Mouse (Mus musculus) left cerebral cortex, postnatal 4 days (tissue): Measurements from ENCODE around the gene Adamts3. TPM values are rescaled to one million over a fixed set of nuclear protein-coding genes. Genes with fewer than 3 reads are reported as not detected.

ENCODE experiments used
- DNase-seq: peaks from one replicate; pipeline ENCODE4 v3.0.0-alpha.2; 2022
- intact Hi-C: fragments of 180-260 bp; cut with DNase I; formaldehyde crosslinking; loops from one replicate; pipeline ENCODE4 v1.15.1; 2025
- total RNA-seq, 2 experiments: library from RNA; stranded (reverse); gene quantifications; 2 replicates each; pipeline ENCODE4 v1.2.3; 2021

Gene Adamts3
- 10 to 100 TPM; 63.6 to 71.7 TPM for total RNA-seq

DNA sequence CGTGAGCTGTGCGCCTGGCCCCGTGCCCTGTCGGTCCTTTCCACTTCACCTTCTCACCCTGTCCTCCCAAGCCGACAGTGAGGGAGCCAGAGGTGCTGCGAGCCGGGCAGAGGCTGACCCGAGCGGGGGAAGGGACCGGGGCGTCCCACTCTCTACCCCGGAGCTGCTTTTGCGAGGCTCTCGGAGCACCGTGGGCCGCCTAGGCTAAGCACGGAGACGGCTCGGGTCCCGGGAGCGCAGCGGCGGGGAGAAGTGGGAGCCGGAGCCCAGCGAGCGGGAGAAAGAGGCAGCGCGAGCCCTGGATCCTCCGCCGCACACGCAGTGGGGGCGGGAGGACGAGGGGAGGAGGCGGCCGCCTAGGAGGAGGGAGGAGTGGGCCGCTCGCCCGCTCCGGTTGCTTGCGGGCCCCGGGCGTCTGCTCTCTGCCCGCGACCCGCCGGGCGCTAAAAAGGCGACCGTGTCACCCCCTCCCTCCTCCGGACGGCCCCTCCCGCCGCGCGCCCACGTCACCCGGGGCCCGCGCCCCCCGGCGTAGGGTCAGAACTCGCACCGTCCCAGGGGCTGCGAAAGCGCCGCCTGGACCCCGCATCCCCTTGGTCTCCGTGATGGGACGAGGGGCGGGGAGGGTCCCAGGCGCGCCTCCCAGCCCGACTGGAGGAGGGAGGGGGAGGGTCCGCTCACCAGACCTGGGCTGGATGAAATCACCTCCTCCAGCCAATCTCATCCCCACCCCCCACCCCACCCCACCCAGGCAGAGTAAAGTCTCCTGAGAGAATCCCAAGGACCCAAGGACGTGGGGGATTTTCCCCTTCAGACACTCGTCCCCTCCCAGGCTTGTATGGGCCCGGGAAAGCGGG is at the start of gene Adamts3:
Gene Adamts3 (minus strand): TSS at position 284 of the 857 bp plus-strand sequence.
- intact Hi-C loops = loop anchor here (5.0 kb wide), 1 partner anchor 181 kb away; no protein-coding TSS in a partner anchor
- peak; percentile 48 for DNase-seq

DNA sequence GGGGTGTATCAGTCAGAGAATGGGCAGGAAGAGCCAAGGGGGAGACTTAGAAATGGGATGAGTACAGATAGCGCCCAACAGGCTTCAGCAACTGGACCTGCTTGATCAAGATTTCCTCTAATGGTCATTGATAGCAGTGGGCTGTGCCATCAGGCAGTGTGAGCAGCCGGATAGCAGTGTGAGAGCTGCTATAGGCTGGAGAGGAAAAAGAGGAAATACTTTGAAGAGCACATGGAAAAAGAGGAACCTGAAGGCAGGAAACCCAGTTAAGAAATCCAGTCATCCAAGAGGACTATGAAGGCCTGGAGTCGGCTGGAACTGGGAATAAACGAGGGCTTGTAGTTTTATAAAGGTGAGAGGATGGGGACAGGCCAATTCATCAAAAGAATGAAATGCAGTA is 48.4 kb upstream of the Adamts3 start:
- no peak for DNase-seq
- intact Hi-C loops = no loop called here

DNA sequence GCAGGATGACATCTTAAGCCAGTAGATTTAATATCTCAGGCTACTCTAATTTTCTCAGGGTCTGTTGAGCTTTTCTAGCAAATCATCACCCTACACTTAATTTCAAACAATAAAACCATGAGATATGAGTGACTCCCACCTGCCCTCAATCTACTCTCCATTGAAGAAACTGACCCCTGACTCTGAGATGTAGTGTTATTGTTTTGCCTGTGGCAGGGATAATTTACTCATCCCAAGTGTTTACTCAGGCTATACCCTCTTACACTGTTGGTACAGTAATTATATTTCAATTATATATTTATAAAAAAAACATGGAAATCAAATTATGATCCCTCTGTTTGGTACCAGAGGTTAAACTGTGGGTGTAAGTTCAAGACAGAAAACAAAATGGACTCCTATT is 29.2 kb upstream of the Adamts3 start:
- DNase-seq = no peak
- intact Hi-C loops = no loop called here

DNA sequence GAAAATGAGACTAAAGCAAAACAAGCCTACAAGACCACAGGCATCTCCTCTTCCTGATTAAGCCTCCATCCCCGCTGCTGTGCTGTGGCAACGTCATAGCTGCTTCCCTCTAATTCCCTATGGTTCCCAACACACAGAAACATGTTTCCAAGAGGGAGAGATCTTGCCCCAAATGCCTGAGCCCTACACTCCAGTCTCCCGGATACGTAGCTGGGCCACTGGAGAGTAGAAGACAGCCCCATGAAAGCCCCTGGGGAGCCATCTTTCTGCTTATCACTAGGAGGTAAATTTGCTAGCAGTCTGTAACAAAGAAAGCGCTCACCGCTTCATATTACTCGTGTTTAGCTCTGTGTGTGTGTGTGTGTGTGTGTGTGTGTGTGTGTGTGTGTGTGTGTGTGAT is 28.8 kb upstream of the Adamts3 start:
- DNase-seq = peak; percentile 16
- intact Hi-C loops = no loop called here

DNA sequence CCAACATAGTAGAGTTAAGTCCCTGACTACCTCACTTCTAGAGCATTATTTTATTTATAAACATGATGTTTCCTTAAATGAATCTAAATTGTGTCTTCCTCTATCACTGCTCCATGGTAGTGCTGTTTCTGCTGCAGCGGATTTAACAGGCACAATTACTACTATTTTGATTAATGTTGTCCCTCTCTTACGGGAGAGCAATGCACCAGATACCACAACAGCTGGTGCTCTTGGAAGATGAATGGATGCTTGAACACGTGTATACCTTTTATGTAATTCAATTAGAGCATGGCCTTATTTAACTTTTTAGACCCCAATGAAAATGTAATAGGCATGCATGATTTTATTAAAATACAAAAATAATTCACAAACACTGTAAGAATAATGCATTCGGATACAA is 28.4 kb upstream of the Adamts3 start:
- intact Hi-C loops = no loop called here
- no peak for DNase-seq

DNA sequence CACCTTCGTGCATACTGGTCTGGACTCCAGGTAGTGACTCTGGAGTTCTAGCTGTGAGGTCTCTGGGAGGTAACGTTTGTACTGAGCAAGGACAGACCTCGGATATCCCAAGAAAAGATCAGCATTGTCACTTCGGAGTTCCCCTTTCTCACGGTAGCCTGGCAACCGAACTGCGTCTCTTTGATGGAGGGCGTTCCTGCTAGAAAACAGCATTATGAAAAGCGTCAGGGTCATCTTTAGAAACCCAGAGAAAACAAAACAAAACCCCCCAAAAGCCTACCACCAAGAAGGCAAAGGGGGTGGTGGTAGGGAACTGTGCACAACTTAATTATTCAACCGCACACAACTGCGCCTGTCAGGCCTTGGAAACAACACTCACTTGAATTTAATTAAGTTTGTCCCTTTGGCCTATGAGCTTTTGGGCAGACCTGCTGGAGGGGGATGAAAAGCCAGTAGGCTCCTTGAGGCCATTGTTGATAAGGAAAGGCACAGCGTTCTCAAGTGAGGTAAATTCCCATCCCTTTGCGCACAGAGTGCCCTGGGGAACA is 23.8 kb upstream of the Adamts3 start:
- no peak for DNase-seq
- intact Hi-C loops = no loop called here

DNA sequence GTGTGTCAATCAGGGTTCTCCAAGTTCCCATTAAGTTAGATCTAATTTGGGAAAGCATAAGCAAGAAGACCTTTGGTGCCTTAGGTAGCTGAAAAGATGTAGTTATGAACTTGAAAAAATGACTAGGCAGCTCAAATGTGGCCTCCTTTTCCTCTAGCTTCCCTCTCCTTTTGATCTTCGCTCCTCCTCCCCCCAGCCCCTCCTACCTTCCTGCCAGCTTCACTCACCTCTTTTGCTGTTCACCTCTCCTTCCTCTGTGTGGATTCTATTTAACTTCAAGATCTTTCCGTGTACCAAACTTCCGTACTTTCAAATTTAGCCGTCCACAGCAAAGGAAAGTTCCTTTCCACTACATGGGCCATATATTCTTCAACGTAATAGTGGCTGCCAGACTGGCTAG is 17.9 kb upstream of the Adamts3 start:
- intact Hi-C loops = no loop called here
- no peak for DNase-seq

DNA sequence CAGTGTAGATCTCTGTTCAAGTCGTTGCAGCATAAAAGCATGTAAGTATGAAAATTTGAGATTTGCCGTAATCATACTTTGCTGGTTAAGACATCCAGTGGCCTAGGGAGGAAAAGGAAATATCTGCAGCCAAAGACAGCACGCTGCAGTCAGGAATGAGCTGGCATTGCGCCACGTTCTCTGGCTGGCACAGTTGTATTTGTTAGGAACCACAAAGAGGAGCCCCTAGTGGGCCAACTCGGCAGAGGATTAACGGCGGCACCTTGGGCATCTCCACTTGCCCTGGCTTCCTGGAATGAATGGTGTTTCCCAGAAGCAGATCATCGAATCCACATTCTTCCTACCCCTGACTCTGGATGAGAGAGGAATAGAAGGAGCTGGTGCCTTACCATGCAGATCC is 14.4 kb upstream of the Adamts3 start:
- intact Hi-C loops = no loop called here
- DNase-seq = peak; percentile 87

DNA sequence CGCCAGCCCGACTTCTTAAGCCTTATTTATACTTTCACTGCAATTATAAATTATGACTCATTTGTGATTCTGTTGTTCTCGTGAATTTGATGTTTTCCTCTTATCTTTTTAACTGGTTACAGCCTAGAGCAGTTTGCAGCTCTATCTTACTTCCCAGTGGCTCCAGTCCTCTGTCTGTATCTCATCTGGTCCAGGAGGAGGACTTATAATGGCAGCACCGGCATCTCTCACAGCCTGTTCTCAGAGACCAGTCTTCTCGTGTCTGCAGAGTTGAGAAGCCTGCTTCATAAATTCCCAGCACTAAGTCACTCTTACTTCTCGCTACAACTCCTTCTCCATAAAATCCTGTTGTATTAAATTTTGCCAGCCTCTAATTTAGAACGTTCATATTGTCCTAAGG is 12.4 kb upstream of the Adamts3 start:
- intact Hi-C loops = no loop called here
- no peak for DNase-seq

DNA sequence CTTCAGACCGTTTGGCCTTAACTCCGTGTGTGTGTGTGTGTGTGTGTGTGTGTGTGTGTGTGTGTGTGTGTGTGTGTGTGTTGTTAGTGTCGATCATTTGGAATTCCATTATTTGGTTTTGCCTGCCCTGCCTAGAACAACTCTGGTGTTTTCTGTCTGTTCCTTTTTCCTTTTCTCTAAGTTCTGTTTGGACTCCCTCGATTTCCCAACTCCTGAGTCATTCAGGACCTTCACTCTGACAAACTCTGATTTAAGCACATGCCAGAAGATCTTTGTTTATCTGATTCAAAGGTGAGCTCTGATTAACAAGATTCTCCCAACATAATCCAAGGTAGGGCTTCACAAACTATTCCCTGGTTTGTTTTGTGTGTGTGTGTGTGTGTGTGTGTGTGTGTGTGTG is 1.9 kb upstream of the Adamts3 start:
- no peak for DNase-seq
- intact Hi-C loops = loop anchor here (5.0 kb wide), 1 partner anchor 183 kb away; no protein-coding TSS in a partner anchor

DNA sequence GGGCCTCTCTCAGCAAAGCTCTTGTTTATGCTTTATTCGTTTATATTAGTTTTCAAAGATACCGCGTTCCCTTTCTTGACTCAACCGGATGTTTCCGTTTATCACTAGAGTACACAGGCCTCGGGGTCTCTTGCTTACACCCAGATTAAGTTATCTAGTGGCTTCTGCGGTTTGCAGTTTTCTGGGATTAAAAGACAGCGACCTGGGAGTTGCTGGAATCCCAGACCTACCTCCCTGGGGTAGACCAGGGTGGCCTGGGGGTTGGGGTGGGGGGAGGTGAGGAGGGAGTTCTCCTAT is 722 bp upstream of the Adamts3 start:
- DNase-seq = no peak
- intact Hi-C loops = loop anchor here (5.0 kb wide), 1 partner anchor 182 kb away; no protein-coding TSS in a partner anchor

DNA sequence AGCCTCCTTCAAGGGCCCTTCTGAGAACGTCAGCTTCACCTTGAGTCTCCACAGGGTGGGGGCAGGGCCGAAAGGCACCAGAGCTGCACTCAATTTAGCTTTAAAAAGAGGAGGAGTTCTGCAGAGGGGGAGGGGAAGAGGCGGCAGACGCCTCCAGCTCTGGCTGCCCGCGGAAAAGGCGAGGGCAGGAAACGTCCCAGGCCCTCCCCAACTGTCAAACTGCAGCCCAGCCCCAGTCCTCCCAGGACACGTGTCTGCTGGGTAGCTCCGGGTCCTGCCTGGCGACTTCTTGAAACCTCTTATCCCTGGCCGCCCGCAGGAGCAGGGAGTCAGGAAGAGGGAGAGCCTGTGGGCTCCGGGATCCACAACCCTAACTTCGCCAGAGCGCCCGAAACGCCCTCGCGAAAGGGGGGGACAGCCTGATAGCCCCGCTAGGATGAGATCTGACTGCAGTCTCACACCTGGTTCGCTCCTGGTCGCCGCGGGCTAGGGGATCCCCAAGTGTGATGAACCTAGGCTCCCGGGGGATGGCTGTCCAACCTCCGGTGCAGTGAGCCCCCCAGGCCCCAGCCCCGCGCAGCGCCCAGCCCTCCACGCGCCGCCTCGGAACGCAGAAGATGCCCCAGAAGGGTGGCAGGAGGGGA is 921 bp downstream of the Adamts3 start:
- intact Hi-C loops = loop anchor here (5.0 kb wide), 1 partner anchor 180 kb away; no protein-coding TSS in a partner anchor
- peak; percentile 28 for DNase-seq

DNA sequence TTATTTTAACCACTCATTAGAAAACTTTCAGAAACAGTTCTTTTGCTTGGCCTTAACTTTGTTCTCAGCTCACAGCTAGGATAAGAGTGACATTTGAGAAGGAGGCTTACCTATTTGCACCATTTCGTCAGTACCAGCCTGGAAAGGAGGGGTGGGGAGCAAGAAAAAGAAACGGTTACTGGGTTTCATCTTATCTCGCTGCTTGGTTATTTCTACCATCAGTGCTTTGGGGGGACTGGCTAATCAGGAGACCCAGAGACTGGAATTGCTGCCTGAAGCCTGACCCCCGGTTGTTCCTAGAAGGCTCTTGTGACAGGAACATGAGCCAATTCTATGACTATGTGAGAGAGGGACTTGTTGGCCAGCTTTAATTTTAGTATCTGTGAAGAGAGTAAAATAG is 1.7 kb downstream of the Adamts3 start:
- DNase-seq = no peak
- intact Hi-C loops = loop anchor here (5.0 kb wide), 1 partner anchor 179 kb away; no protein-coding TSS in a partner anchor

DNA sequence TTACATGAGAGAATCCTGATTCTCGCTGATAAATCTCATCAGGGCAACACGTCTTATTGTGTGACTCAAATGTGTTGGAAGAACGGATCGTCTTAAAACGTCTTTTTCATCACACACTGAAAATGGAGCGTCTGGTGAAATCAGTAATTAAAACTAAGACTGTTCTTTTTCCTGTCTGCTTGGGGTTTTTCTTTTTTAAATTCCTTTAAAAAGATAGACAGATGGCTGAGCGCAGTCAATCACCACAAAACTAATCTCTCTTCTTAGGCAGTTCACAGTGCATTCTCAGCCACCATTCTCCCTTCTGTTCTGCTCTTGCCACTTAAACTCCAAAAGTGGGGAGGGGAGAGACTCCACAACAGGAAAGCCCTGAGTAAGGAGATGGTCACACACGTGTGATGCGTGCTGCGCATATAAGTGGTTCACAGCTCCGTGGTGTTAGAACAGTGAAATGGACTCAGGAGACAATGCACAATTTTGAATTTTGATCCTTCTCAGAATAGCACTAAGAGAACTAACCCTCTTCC is 4.2 kb downstream of the Adamts3 start:
- no peak for DNase-seq
- intact Hi-C loops = no loop called here

DNA sequence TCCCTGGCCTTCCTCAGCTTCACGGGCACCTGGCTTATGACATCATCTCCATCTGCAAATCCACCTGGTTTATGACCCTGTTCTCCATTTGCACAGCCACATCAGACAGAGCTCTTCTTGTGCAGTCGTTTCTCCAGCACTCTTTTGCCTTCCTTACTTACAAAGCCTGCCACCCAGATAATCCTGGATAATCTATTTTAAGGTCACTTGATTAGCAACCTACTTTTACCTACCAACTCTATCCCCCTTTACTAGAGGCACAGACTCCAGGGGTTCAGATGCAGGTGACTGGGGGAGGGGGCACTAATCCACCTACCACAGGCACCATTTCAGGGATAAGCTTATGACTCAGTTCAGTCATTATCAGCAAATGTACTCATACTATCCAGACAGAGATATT is 10.5 kb downstream of the Adamts3 start:
- no peak for DNase-seq
- intact Hi-C loops = no loop called here

DNA sequence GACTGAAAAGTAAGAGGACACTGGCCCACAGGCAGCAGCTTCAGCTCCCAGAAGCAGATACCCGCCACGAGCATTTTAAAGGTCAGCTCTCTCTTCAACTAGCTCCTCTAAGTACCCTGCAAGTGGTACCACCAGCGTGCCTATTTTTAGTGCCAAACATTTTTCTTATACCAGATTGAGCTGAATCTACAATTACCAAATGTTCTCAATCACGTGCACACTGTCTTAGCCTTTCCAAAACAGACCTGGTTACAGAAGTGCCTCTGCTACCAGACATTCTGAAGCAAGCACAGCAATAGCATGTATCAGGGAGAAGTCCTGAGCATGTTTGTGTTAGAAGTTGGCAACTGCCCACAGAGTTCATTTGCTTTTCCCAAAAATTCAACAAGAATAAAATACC is 23.5 kb downstream of the Adamts3 start:
- DNase-seq = no peak
- intact Hi-C loops = no loop called here

DNA sequence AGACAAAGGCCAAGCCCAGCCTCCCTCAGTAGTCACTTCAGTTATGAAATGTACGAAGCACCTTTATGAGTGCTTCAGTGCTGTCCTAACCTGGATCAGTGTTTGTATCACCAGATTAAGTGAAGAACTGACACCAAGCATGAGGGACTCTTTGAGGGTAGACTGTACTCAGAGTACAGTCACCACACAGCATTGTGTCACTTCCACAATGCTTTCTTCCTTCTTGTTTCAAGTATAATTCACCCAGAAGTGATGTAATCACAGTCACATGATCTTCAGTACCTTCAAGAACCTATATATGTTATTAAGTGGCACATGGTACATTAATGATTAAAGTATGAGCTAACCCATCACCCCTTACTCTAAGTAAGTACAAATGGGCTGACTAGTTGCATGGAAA is 24.3 kb downstream of the Adamts3 start:
- DNase-seq = no peak
- intact Hi-C loops = no loop called here

DNA sequence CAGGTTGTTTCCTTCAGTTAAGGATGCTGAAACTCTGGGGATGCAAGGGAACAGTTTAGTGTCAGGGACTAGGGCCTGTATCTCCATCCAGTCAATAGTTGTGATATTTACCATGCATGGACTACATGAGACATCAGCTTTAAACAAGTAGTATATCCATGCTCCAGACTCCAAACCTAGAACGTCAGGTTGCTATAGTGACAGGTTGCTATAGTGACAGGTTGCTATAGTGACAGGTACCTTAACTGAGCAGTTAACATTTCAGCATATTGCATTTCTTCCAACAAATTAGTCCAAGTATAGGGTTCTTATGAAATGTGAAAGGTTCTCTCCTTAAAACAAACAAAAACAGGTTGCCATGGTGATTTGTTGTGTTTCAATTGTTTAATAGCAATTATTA is 36.6 kb downstream of the Adamts3 start:
- intact Hi-C loops = no loop called here
- DNase-seq = no peak

DNA sequence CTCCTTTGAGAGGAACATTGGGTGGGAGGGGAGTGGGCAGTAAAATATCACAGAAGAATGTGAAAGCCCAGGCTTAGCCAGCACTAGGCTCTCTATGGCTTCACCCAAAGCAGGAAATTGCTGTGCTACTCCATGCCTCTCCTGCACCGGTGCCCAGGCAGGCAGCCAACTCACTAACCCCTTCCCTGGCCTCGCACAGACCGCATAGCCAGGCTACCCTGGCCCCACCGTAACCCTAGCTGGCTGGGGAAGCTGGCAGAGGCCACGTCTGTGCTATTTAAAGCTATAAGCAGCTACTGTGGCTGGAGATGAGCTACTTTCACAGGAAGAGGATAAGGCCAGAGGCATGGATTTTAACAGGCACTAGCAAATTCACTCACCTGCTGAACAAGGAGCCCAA is 38.8 kb downstream of the Adamts3 start:
- intact Hi-C loops = no loop called here
- DNase-seq = peak; percentile 71

DNA sequence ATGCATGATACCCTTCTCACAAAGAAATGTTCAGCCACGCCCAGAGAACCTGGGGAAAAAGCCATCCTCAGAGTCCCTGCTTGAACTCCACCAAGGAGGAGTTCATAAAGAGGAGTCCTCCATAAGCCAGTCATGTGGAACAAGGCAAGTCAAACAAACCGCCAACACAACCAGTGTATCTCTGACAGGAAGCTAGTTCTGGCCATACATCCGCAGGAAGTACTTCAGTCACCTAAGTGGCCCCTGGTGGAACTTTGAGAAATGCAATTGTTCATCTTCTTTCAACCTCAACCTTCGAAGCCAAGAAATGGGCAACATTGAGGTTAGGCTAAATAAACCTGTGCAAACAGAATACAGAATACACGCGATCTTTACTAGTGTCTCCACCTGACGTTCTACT is 39.7 kb downstream of the Adamts3 start:
- DNase-seq = no peak
- intact Hi-C loops = no loop called here

DNA sequence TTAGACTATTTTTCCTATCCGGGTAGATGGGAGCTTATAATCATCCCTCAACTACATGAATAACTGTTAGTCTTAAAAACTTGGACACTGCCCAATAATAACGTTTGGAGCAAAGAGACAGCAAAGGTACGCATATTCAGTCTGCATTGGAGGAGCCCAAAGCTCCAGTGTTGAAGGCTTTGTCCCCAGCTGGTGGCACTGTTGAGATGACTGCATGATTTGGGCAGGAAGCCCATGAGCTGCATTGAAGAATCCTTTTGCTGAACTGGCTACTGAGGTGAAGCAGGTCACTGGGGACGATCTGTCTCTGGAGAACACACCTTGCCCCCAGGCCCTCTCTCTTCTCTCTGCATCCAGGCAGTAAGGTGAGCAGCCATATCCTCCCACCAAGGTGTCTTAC is 43.5 kb downstream of the Adamts3 start:
- peak; percentile 11 for DNase-seq
- intact Hi-C loops = no loop called here

DNA sequence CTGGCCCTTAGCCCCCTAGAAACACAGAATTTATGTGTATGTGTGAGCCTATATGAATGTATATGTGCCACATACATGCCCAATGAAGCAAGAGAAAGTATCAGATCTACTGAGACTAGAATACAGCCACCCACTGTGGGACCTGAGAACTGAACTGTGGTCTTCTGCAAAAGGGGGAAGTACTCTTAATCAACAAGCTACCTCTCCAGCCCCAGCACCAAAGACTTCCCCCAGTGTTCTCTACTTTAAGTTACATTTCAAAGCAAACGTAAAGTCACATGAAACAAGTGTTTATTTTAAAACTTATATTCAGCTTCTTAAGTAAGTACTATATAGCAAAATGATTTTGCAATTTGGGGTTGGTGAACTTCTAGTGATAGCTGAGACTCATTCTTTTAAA is 62.0 kb downstream of the Adamts3 start:
- no peak for DNase-seq
- intact Hi-C loops = no loop called here
